Mouse (Mus musculus) stomach, postnatal 0 days (tissue): Measurements from ENCODE around the gene Arhgap10.

Experiments
- CTCF ChIP-seq: IDR thresholded peaks from 2 replicates; pipeline ENCODE4 v1.5.1; 2016; ENCODE audit warnings: antibody characterized with exemption, low read depth, mild to moderate bottlenecking, moderate library complexity
- EP300 ChIP-seq: optimal IDR thresholded peaks from 2 replicates; pipeline ENCODE3; 2016; ENCODE audit warnings: antibody characterized with exemption

DNA sequence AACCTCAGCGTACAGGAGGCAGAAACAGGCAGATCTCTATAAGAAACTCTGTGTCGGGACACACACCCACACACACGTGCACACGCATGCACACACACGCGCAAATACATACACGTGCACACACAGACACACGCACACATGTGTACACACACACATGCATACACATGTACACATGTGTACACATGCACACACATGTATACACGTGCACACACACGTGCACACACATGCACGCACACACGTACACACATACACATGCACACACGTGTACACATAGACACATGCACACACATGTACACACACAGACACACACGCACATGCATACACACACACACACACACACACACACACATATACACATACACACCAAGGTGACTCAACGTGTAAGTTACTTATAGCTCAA is 106.5 kb downstream of the Arhgap10 start:
- no peak for TF ChIP-seq CTCF
- TF ChIP-seq EP300 = no peak
